Mouse (Mus musculus): ENCODE measurements around the gene Klf7. TPM values are rescaled to one million over a fixed set of nuclear protein-coding genes. Genes with fewer than 3 reads are reported as not detected.

Klf7 gene
- polyA plus RNA-seq, 2 experiments = 1.4 to 3.6 TPM

DNA sequence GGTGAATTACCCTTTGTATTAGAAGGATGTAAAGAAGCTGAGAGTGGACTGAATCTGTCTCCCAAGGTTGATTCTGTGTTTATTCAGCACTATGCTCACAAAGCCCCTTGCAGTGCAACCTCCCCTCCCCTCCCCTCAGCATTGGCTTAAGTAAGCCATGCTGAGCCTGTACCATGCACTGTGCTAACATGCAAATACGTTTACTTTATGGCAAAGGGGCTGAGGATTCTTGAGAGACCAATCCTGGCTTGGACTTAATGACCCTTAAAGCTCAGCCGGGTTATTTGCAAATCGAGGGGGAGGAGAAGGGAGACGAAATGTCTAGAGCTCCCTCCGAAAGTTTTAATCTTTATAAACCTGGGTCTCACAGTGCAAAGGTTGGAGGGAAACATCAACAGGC, 16.0 kb downstream of the Klf7 start:
- Histone ChIP-seq H3K27ac (no peak overlapping the region), H3K27me3 (ENCODE audit: control insufficient read depth, insufficient read depth, low read length) (no peaks in the 10 kb centered on the region), H3K9me3 (ENCODE audit: control insufficient read depth, low read length) (no peaks in the 10 kb centered on the region), H3K4me2 (ENCODE audit: low read depth) (no peak overlapping the region), H3K4me3 (ENCODE audit: insufficient read depth in 1 of 2, low read depth in 2 of 2, low read length in 2 of 2) (no peak overlapping the region), H3K36me3 (replicated peaks; ENCODE audit: control insufficient read depth, insufficient read depth, low read depth) (no peaks in the 10 kb centered on the region), H3K4me1 (replicated peaks; ENCODE audit: control insufficient read depth in 2 of 2, insufficient read depth in 2 of 2, low read length in 1 of 2) (peaks cover 0 to 24% of the 10 kb centered on the region in 2 experiments; a peak in 3 of 4 replicates), H3K9ac (replicated peaks) (no peak overlapping the region)
- ATAC-seq (ENCODE audit: insufficient read depth) (no peak), DNase-seq (ENCODE audit: low read depth in 3 of 3, low spot score in 3 of 3) (no peak)
- no peak for TF ChIP-seq CTCF (IDR thresholded peaks at IDR 0.05; ENCODE audit: low read depth)
- 61% methylated on average over 5 of the region's 5 CpGs for WGBS (ENCODE audit: insufficient replicate concordance)

GRCm38 (mm10) chr1:64105181-64105646, 16.9 kb downstream of the Klf7 start:
- 51% methylated on average over 7 of the region's 7 CpGs for WGBS (ENCODE audit: insufficient replicate concordance)
- Histone ChIP-seq H3K4me3 (ENCODE audit: insufficient read depth in 1 of 2, low read depth in 2 of 2, low read length in 2 of 2) (no peak overlapping the region), H3K36me3 (replicated peaks; ENCODE audit: control insufficient read depth, insufficient read depth, low read depth) (no peaks in the 10 kb centered on the region), H3K9me3 (ENCODE audit: control insufficient read depth, low read length) (no peaks in the 10 kb centered on the region), H3K4me2 (ENCODE audit: low read depth) (no peak overlapping the region), H3K9ac (replicated peaks) (no peak overlapping the region), H3K27ac (no peak overlapping the region), H3K4me1 (replicated peaks; ENCODE audit: control insufficient read depth in 2 of 2, insufficient read depth in 2 of 2, low read length in 1 of 2) (peaks cover 0 to 29% of the 10 kb centered on the region in 2 experiments; a peak in 3 of 4 replicates), H3K27me3 (ENCODE audit: control insufficient read depth, insufficient read depth, low read length) (no peaks in the 10 kb centered on the region)
- DNase-seq (ENCODE audit: low read depth in 3 of 3, low spot score in 3 of 3) = no peak
- ATAC-seq (ENCODE audit: insufficient read depth) = 0 out of 2 replicates have a peak, but pooled peaks have one; percentile 13
- TF ChIP-seq EP300 (IDR thresholded peaks at IDR 0.05; ENCODE audit: low read depth) = no peak
- no peak for TF ChIP-seq CTCF (IDR thresholded peaks at IDR 0.05; ENCODE audit: low read depth)

GRCm38 (mm10) chr1:64104665-64105064, 17.4 kb downstream of the Klf7 start:
- no peaks in the 10 kb centered on the region for H3K36me3 ChIP-seq (replicated peaks; ENCODE audit: control insufficient read depth, insufficient read depth, low read depth)
- no peak overlapping the region for H3K27ac ChIP-seq
- H3K4me3 ChIP-seq (ENCODE audit: insufficient read depth in 1 of 2, low read depth in 2 of 2, low read length in 2 of 2) = no peak overlapping the region
- no peak overlapping the region for H3K9ac ChIP-seq (replicated peaks)
- H3K27me3 ChIP-seq (ENCODE audit: control insufficient read depth, insufficient read depth, low read length) = no peaks in the 10 kb centered on the region
- H3K4me2 ChIP-seq (ENCODE audit: low read depth) = no peak overlapping the region
- H3K9me3 ChIP-seq (ENCODE audit: control insufficient read depth, low read length) = no peaks in the 10 kb centered on the region
- peaks cover 2 to 31% of the 10 kb centered on the region in 2 experiments for H3K4me1 ChIP-seq (replicated peaks; ENCODE audit: control insufficient read depth in 2 of 2, insufficient read depth in 2 of 2, low read length in 1 of 2)
- peak; percentile 37; the same call in 1 of the 2 replicates for ATAC-seq (ENCODE audit: insufficient read depth)
- DNase-seq (ENCODE audit: low read depth in 3 of 3, low spot score in 3 of 3) = no peak
- 42% methylated on average over 3 of the region's 3 CpGs for WGBS (ENCODE audit: insufficient replicate concordance)
- TF ChIP-seq EP300 (IDR thresholded peaks at IDR 0.05; ENCODE audit: low read depth) (no peak), CTCF (IDR thresholded peaks at IDR 0.05; ENCODE audit: low read depth) (no peak)

DNA sequence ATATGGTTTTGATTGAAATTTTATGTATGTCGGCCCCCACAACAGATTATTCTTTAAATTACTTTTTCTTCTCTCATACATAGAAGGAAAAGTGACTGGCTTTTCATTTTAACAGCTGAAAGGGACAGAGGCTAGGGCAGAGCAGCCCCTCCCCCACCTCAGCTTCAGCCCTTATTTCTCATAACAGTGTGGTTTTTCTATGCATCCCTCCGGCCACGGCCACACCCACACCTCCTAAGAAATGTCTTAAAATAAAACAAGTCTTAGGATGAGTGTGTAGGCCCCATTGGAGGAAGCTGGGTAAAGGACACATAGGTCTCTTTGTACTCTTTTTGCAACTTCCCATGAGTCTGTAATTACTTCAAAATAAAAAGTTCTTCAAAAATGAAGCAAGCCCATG, 20.8 kb downstream of the Klf7 start:
- ATAC-seq (ENCODE audit: insufficient read depth) (no peak), DNase-seq (ENCODE audit: low read depth in 3 of 3, low spot score in 3 of 3) (no peak)
- no peaks in the 10 kb centered on the region for H3K27me3 ChIP-seq (ENCODE audit: control insufficient read depth, insufficient read depth, low read length)
- WGBS (ENCODE audit: insufficient replicate concordance) = 19% methylated on average over 3 of the region's 3 CpGs
- no peak overlapping the region for H3K4me3 ChIP-seq (ENCODE audit: insufficient read depth in 1 of 2, low read depth in 2 of 2, low read length in 2 of 2)
- no peak overlapping the region for H3K9ac ChIP-seq (replicated peaks)
- no peak overlapping the region for H3K27ac ChIP-seq
- TF ChIP-seq EP300 (IDR thresholded peaks at IDR 0.05; ENCODE audit: low read depth) = no peak
- H3K36me3 ChIP-seq (replicated peaks; ENCODE audit: control insufficient read depth, insufficient read depth, low read depth) = no peaks in the 10 kb centered on the region
- H3K4me2 ChIP-seq (ENCODE audit: low read depth) = no peak overlapping the region
- peaks cover 10 to 45% of the 10 kb centered on the region in 2 experiments for H3K4me1 ChIP-seq (replicated peaks; ENCODE audit: control insufficient read depth in 2 of 2, insufficient read depth in 2 of 2, low read length in 1 of 2)
- H3K9me3 ChIP-seq (ENCODE audit: control insufficient read depth, low read length) = no peaks in the 10 kb centered on the region

DNA sequence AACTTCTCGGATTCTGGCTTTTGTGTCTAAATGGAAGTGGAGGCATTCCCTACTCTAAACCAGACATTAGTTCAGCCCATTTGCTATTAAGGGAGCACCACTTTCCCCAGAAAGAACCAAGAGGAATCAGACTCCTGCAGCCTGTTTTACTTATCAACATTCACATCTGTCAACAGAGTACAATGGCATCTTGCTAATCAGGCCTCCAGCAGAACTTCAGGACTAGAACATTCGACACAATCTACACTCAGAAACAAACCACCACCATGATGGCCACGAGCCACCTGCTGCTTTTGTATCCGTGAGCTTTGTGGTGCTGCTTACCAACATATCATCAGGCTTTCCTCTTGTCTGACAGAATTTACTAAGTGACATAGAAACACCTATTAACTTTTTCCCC, 23.3 kb downstream of the Klf7 start:
- no peak overlapping the region for H3K9ac ChIP-seq (replicated peaks)
- WGBS (ENCODE audit: insufficient replicate concordance) = 22% methylated on average over 4 of the region's 4 CpGs
- no peaks in the 10 kb centered on the region for H3K9me3 ChIP-seq (ENCODE audit: control insufficient read depth, low read length)
- TF ChIP-seq EP300 (IDR thresholded peaks at IDR 0.05; ENCODE audit: low read depth) (peak; percentile 72), CTCF (IDR thresholded peaks at IDR 0.05; ENCODE audit: low read depth) (no peak)
- peaks cover 10 to 29% of the 10 kb centered on the region in 2 experiments for H3K4me1 ChIP-seq (replicated peaks; ENCODE audit: control insufficient read depth in 2 of 2, insufficient read depth in 2 of 2, low read length in 1 of 2)
- no peaks in the 10 kb centered on the region for H3K27me3 ChIP-seq (ENCODE audit: control insufficient read depth, insufficient read depth, low read length)
- no peaks in the 10 kb centered on the region for H3K36me3 ChIP-seq (replicated peaks; ENCODE audit: control insufficient read depth, insufficient read depth, low read depth)
- H3K4me3 ChIP-seq (ENCODE audit: insufficient read depth in 1 of 2, low read depth in 2 of 2, low read length in 2 of 2) = no peak overlapping the region
- no peak overlapping the region for H3K27ac ChIP-seq
- ATAC-seq (ENCODE audit: insufficient read depth) = peak; percentile 77; the same call in 1 of the 2 replicates
- peak overlapping the region; percentile 18; the same call in 1 of the 2 replicates for H3K4me2 ChIP-seq (ENCODE audit: low read depth)
- no peak for DNase-seq (ENCODE audit: low read depth in 3 of 3, low spot score in 3 of 3)

Measured in liver, embryonic 14.5 days (tissue).